Mouse (Mus musculus): ENCODE measurements around the gene Unc5c.

- TF ChIP-seq CTCF (IDR thresholded peaks at IDR 0.05; ENCODE audit: low read depth) (peak; percentile 12; the same call in 1 of the 2 replicates), EP300 (IDR thresholded peaks at IDR 0.05; ENCODE audit: low read depth) (no peak)
These were observed 7.5 kb upstream of the Unc5c start for GRCm38 (mm10) chr3:141457475-141457874.
